Mouse (Mus musculus): ENCODE measurements around the gene Serpina3j. TPM values are rescaled to one million over a fixed set of nuclear protein-coding genes. Genes with fewer than 3 reads are reported as not detected.

The Serpina3j gene
- polyA plus RNA-seq (2014; fragmentation: Illumina TruSeq; extraction: RNeasy Lipid Tissue Mini Kit (QIAGEN cat#74804); ENCODE audit: insufficient read depth, low read depth, low replicate concordance) = not detected

DNA sequence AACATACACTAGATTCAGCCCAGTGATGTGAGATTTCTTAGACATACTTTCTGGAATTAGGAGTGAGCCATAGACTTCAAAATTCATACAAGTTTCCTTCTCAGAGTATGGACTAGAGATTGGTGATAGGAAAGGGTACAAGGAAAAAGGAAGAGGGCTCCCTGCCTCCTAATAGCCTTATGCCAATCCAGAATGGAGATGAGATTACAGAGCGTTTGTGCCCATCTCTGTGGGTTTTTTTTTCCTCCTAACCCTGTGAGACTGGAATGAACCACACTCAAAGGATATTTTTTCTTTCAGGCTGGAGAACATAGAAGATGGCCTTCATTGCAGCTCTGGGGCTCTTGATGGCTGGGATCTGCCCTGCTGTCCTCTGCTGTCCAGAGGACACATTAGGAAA, at the start of gene Serpina3j:
Gene Serpina3j, plus strand, starts transcription at position 301 of the 400 bp plus-strand sequence.

DNA sequence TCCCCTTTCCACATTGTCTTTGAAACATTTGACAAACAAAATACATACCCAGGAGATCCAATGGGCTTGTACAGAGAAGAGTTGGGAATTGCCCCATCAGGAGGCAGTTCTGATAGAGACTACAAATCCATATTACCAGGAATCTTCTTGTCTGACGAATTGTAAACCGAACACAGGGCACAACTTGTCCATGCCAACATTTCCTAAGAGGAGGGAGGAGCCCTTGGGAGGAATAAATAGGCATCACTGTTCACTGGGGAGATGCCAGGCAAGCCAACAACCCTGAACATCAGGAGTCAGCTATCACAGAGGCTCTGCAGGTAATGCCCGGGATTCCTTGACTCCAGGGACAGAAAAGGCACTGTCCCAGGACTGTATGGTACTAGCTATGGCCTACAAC, 23.9 kb downstream of the Serpina3j start, which contains the start of the genes Serpina3k and Serpina3m:
Gene Serpina3k, plus strand, starts transcription at position 261 of the 400 bp plus-strand sequence.
Gene Serpina3m, plus strand, starts transcription at position 261 of the 400 bp plus-strand sequence.

Other genes with a start within 250 kb of the Serpina3j start
- gene Serpina5, start 213.4 kb upstream of the Serpina3j start, polyA plus RNA-seq (2014; fragmentation: Illumina TruSeq; extraction: RNeasy Lipid Tissue Mini Kit (QIAGEN cat#74804); ENCODE audit: insufficient read depth, low read depth, low replicate concordance) = not detected
- not detected for gene Serpina3a, start 201.8 kb upstream of the Serpina3j start, polyA plus RNA-seq (2014; fragmentation: Illumina TruSeq; extraction: RNeasy Lipid Tissue Mini Kit (QIAGEN cat#74804); ENCODE audit: insufficient read depth, low read depth, low replicate concordance)
- gene Serpina3b, start 186.6 kb upstream of the Serpina3j start, polyA plus RNA-seq (2014; fragmentation: Illumina TruSeq; extraction: RNeasy Lipid Tissue Mini Kit (QIAGEN cat#74804); ENCODE audit: insufficient read depth, low read depth, low replicate concordance) = not detected
- gene Serpina3c, start 160.7 kb upstream of the Serpina3j start, polyA plus RNA-seq (2014; fragmentation: Illumina TruSeq; extraction: RNeasy Lipid Tissue Mini Kit (QIAGEN cat#74804); ENCODE audit: insufficient read depth, low read depth, low replicate concordance) = 11.7 TPM
- gene Serpina3f, start 100.0 kb upstream of the Serpina3j start, polyA plus RNA-seq (2014; fragmentation: Illumina TruSeq; extraction: RNeasy Lipid Tissue Mini Kit (QIAGEN cat#74804); ENCODE audit: insufficient read depth, low read depth, low replicate concordance) = 1.2 TPM
- gene Serpina3g, start 78.3 kb upstream of the Serpina3j start, polyA plus RNA-seq (2014; fragmentation: Illumina TruSeq; extraction: RNeasy Lipid Tissue Mini Kit (QIAGEN cat#74804); ENCODE audit: insufficient read depth, low read depth, low replicate concordance) = 9.4 TPM
- gene Serpina3i, start 51.4 kb upstream of the Serpina3j start, polyA plus RNA-seq (2014; fragmentation: Illumina TruSeq; extraction: RNeasy Lipid Tissue Mini Kit (QIAGEN cat#74804); ENCODE audit: insufficient read depth, low read depth, low replicate concordance) = 0.91 TPM
- 0.18 TPM for gene Serpina3k, start 23.9 kb downstream of the Serpina3j start, polyA plus RNA-seq (2014; fragmentation: Illumina TruSeq; extraction: RNeasy Lipid Tissue Mini Kit (QIAGEN cat#74804); ENCODE audit: insufficient read depth, low read depth, low replicate concordance)
- gene Serpina3m, start 23.9 kb downstream of the Serpina3j start, polyA plus RNA-seq (2014; fragmentation: Illumina TruSeq; extraction: RNeasy Lipid Tissue Mini Kit (QIAGEN cat#74804); ENCODE audit: insufficient read depth, low read depth, low replicate concordance) = 2.3 TPM
- gene Serpina3n, start 92.2 kb downstream of the Serpina3j start, polyA plus RNA-seq (2014; fragmentation: Illumina TruSeq; extraction: RNeasy Lipid Tissue Mini Kit (QIAGEN cat#74804); ENCODE audit: insufficient read depth, low read depth, low replicate concordance) = 63.6 TPM
- gene Gsc, start 158.8 kb downstream of the Serpina3j start, polyA plus RNA-seq (2014; fragmentation: Illumina TruSeq; extraction: RNeasy Lipid Tissue Mini Kit (QIAGEN cat#74804); ENCODE audit: insufficient read depth, low read depth, low replicate concordance) = 0.38 TPM